Mouse (Mus musculus) stomach, postnatal 0 days (tissue): ENCODE results near the gene Rassf4.

Experiments
- CTCF ChIP-seq: IDR thresholded peaks from 2 replicates; pipeline ENCODE4 v1.5.1; 2016; ENCODE audit warnings: antibody characterized with exemption, low read depth, mild to moderate bottlenecking, moderate library complexity
- EP300 ChIP-seq: optimal IDR thresholded peaks from 2 replicates; pipeline ENCODE3; 2016; ENCODE audit warnings: antibody characterized with exemption

DNA sequence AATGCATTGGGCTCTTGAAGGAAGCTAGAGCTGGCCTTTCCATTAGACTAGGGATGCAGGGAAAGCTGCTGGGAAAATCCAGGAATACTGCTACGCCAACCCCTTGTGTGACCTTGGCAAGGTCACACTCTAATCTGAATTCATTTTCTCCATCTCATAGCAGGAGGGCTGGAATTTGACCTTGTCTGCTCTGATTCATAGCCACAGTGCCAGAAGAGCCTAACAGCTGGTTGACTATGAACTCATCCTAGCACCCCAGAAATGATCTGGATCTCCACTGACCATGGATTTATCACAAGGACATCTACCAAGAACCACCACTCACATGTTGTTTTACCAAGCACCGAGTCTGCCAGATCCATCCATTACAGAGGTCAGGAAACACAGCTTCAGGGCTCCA, 41.4 kb upstream of the Rassf4 start:
- no peak for TF ChIP-seq EP300
- no peak for TF ChIP-seq CTCF
